Mouse (Mus musculus) kidney, embryonic 14.5 days (tissue): Measurements from ENCODE around the gene Utp11. TPM values are rescaled to one million over a fixed set of nuclear protein-coding genes. Genes with fewer than 3 reads are reported as not detected.
"Not testable (repeated sequence)": the region's sequence is repeated elsewhere in the genome, so short reads cannot be mapped to it uniquely, and the experiment has no call there.

Experiments
- ATAC-seq: fragments of 200-750 bp; cut with Nextera tagmentation; 2 replicates; pipeline ENCODE4 v1.8.0; 2017; ENCODE audit warnings: moderate number of reproducible peaks, mild to moderate bottlenecking, moderate TSS enrichment, moderate library complexity; ENCODE audit not compliant: low FRiP score, low TSS enrichment
- H3K27ac ChIP-seq: fragments of 300-500 bp; sonication (generic); 2 replicates; pipeline ENCODE4 v1.5.1; 2014; ENCODE audit warnings: low read depth, mild to moderate bottlenecking, low read length, moderate library complexity, mixed read lengths
- H3K27me3 ChIP-seq: fragments of 300-500 bp; sonication (generic); 2 replicates; pipeline ENCODE4 v1.6.1; 2014; ENCODE audit warnings: mild to moderate bottlenecking, low read length; ENCODE audit not compliant: control insufficient read depth, insufficient read depth
- H3K36me3 ChIP-seq: fragments of 300-500 bp; sonication (generic); 2 replicates; pipeline ENCODE4 v1.6.1; 2014; ENCODE audit warnings: low read length, mixed read lengths; ENCODE audit not compliant: control insufficient read depth, insufficient read depth
- H3K4me1 ChIP-seq: fragments of 300-500 bp; sonication (generic); 2 replicates; pipeline ENCODE4 v1.6.1; 2014; ENCODE audit warnings: low read length, mixed read lengths; ENCODE audit not compliant: control insufficient read depth, insufficient read depth
- H3K4me2 ChIP-seq: fragments of 300-500 bp; sonication (generic); replicated peaks from 2 replicates; pipeline ENCODE4 v1.6.1; 2014; ENCODE audit warnings: low read depth, mild to moderate bottlenecking, low read length
- H3K4me3 ChIP-seq: fragments of 300-500 bp; sonication (generic); 2 replicates; pipeline ENCODE4 v1.5.1; 2014; ENCODE audit warnings: mild to moderate bottlenecking, low read length
- H3K9ac ChIP-seq: fragments of 300-500 bp; sonication (generic); 2 replicates; pipeline ENCODE4 v1.6.1; 2014; ENCODE audit warnings: low read depth, mild to moderate bottlenecking, low read length, moderate library complexity
- H3K9me3 ChIP-seq: fragments of 300-500 bp; sonication (generic); 2 replicates; pipeline ENCODE4 v1.6.1; 2016; ENCODE audit warnings: low read length; ENCODE audit not compliant: control insufficient read depth
- WGBS: fragments of 180-500 bp; shearing (Covaris S2); extraction: QIAGEN DNeasy Blood & Tissue Kit; methylation state at CpG from one replicate; pipeline ENCODE4 v1.1.7; 2014; 5-methylcytosine and 5-hydroxymethylcytosine counted together
- polyA plus RNA-seq: library from polyadenylated mRNA; unstranded; fragments of >200 nt; fragmentation: Nextera tagmentation; extraction: Ambion mirVana; gene quantifications from 2 replicates; pipeline ENCODE4 v1.2.1, GENCODE M21; 2014

Utp11 gene
- polyA plus RNA-seq, 1 experiment from 2014 or later: 67.9 TPM

DNA sequence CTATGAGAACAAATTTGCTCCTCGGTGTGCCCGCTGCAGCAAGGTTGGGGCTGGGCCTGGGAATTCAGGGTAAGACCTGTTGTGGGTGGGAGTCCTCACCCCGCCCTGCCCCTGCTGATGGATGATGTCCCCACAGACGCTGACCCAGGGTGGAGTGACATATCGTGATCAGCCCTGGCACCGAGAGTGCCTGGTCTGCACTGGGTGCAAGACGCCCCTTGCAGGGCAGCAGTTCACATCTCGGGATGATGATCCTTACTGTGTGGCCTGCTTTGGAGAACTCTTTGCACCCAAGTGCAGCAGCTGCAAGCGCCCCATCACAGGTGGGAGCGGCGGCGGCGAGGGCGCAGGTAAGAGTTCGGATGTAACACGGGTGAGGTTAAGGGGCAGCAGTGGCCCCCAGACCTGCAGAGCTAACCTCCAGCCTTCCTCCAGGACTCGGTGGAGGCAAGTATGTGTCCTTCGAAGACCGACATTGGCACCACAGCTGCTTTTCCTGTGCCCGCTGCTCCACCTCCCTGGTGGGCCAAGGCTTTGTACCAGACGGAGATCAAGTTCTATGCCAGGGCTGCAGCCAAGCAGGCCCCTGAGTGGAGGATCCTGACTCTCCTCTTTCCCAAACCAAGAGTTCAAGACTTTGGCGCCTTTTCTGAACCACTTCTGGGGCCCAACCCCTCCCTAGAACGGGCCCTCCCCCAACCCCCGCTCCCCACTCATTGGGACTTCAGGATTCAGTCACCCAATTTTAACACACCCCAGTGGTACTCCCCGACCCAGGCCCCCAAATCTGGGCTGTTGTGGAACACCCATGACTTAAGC lies 14.2 kb upstream of the Utp11 start:
- not testable (repeated sequence) for H3K27ac ChIP-seq, H3K36me3 ChIP-seq, H3K4me2 ChIP-seq, ATAC-seq, H3K9ac ChIP-seq, H3K4me3 ChIP-seq, H3K27me3 ChIP-seq, H3K9me3 ChIP-seq
- whole genome bisulfite sequencing: 91% methylated on average over 25 of the region's 25 CpGs
- H3K4me1 ChIP-seq: peaks cover 43% of the 10 kb centered on the region

DNA sequence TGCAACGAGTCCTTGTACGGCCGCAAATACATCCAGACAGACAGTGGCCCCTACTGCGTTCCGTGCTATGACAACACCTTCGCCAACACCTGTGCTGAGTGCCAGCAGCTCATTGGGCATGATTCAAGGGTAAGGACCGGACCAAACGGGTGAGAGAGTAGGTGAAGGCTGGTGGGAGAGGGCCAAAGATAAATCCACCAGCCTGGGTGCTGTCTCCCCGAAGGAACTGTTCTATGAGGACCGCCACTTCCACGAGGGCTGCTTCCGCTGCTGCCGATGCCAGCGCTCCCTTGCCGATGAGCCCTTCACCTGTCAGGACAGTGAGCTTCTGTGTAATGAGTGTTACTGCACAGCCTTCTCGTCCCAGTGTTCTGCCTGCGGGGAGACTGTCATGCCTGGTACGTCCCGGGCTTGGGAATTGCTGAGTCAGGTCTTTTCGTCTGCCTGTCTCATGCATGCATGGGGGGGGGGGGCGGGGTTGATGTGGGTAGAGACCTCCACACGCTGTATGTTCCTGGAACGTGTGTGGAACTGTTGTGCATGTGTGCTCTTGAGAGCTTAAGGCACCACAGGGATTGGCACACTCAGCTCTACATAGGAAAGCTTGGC lies 12.4 kb upstream of the Utp11 start:
- no peak for ATAC-seq
- Histone ChIP-seq H3K27me3 (no peaks in the 10 kb centered on the region), H3K27ac (peak overlapping the region; percentile 96; the same call in 1 of the 2 replicates), H3K9ac (no peak overlapping the region), H3K9me3 (no peaks in the 10 kb centered on the region), H3K4me3 (no peak overlapping the region), H3K4me1 (peaks cover 51% of the 10 kb centered on the region), H3K4me2 (peak overlapping the region; percentile 5; the same call in 1 of the 2 replicates), H3K36me3 (peaks cover 4% of the 10 kb centered on the region; the same call in 1 of the 2 replicates)
- WGBS: 80% methylated on average over 23 of the region's 23 CpGs

DNA sequence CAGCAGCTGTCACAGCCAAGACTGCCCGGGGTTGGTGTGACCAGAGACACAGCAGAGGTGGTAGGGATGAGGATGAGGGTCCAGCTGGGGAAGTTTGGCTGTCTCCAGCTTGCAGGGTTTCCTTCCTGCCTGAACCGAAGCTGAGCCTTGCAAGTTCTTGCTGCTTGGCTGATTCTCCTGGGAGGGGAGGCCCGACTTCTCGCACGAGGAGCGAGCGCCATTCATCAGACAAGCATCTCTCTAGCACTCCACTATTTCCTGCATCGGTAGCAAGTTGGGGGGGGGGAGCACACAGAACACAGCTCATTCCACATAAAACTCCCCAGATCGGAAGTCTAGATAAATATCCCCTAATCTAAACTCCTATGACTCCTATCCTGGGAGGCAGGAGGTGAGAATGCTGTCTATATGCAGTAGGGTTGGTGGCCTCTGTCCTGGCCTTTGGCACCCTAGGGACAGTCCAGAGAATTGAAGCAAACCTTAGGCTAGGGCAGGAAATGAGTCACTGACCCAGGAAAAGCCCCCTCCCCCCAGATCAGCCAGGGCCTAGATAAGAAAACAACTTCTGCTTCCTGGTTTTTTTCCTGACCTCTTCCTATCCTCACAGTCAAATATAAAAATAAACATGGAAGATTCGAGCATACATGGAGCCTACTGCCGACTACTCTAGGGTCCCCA lies 11.5 kb upstream of the Utp11 start:
- Histone ChIP-seq H3K4me1 (peaks cover 48% of the 10 kb centered on the region), H3K27ac (peak overlapping the region; percentile 96), H3K9me3 (no peaks in the 10 kb centered on the region), H3K36me3 (peaks cover 4% of the 10 kb centered on the region; the same call in 1 of the 2 replicates), H3K4me3 (0 out of 2 replicates have a peak overlapping the region, but pooled peaks have one; percentile 1), H3K4me2 (peak overlapping the region; percentile 35), H3K9ac (peak overlapping the region; percentile 46; the same call in 1 of the 2 replicates), H3K27me3 (no peaks in the 10 kb centered on the region)
- WGBS: 4% methylated on average over 11 of the region's 11 CpGs
- no peak for ATAC-seq

DNA sequence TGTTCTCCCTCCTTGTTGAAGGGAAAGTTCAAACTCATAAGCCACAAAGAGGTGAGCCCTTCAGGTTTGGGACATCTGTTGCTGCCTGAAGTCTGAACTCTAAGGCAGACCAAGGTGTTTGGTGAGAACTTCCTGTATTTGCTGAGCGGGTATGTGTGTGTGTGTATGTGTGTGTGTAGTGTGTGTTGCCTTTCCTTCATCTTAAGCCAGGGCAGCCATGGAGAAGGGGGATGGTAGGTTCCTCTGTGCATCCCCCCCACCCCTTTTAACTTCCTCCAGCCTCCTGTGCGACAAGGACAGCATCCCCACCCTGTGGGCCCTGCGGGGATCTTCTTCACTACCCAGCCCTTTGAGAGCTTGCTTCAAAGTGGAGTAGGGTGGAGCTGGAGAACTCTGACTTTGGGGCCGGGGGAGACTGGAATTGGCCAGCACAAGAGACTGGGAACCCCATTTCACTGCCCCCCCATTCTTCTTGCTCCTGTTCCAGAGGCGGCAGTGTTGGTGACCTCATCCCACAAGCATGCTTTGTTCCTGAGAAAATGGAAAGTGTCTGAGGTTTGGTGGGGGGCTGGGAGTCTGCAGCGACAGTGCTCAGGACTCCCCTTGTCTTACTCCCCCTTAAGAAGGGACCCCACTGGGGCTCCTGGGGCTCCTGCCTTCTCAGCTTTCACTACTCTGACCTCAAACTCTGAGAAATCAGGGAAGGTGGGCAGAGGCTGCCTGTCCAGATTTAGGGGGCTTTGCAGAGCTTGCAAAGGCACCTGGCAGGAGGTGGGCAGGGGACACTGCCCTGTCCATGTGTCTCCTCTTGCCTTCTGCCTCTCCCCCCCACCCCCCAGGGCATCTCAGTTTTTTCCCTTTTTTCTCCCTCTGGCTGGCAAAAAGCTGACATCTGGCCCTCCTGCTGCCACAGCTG lies 10.7 kb upstream of the Utp11 start:
- peak overlapping the region; percentile 46; the same call in 1 of the 2 replicates for H3K9ac ChIP-seq
- H3K27ac ChIP-seq: peak overlapping the region; percentile 96
- H3K36me3 ChIP-seq: peaks cover 4% of the 10 kb centered on the region; the same call in 1 of the 2 replicates
- ATAC-seq: no peak
- H3K4me1 ChIP-seq: peaks cover 46% of the 10 kb centered on the region
- 10% methylated on average over 6 of the region's 6 CpGs for WGBS
- H3K4me2 ChIP-seq: peak overlapping the region; percentile 35
- no peaks in the 10 kb centered on the region for H3K9me3 ChIP-seq
- H3K27me3 ChIP-seq: no peaks in the 10 kb centered on the region
- peak overlapping the region; percentile 1; the same call in 1 of the 2 replicates for H3K4me3 ChIP-seq

DNA sequence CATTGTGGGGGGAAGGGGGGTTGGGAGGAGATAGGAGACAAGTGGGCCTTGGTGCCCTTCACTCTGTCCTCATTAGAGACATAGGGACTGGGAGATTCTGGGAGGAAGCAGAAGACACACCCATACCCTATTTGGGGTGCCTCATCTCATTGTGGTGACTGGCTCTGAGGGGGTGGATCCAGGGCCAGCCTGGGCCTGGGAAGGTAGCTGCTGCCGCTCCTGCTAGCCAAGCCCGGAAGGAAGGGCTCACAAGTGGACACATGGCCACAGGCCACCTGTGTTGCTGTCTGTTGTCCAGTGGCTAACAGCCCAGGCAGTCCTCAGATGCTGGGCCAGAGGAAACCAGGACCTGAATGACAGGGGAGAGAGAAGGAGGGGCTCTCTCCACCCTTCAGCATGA lies 10.0 kb upstream of the Utp11 start:
- H3K9ac ChIP-seq: no peak overlapping the region
- WGBS: 28% methylated on average over 2 of the region's 2 CpGs
- peaks cover 4% of the 10 kb centered on the region; the same call in 1 of the 2 replicates for H3K36me3 ChIP-seq
- H3K4me1 ChIP-seq: peaks cover 44% of the 10 kb centered on the region
- no peak overlapping the region; the same call in 1 of the 2 replicates for H3K4me3 ChIP-seq
- H3K27ac ChIP-seq: peak overlapping the region; percentile 96
- no peaks in the 10 kb centered on the region for H3K27me3 ChIP-seq
- ATAC-seq: no peak
- peak overlapping the region; percentile 35 for H3K4me2 ChIP-seq
- no peaks in the 10 kb centered on the region for H3K9me3 ChIP-seq

DNA sequence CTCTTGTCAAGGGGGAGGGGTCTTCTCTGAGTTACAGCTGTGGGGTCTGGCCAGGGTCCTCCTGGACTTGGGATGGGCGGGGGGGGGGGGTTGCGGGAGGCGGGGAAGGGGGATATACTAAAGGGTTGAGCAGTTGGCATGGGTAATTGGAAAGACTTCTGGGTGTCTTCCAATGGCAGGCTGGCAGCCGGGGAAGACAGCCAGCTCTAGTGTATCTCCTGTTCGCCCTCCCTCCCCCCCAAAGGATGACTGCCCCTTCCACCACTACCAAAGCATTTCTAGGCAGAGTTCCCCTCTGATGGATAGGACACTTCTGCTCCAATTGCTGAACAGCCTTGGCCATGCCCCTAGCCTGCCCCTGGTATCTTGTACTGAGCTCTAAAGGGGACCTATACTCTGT lies 8.5 kb upstream of the Utp11 start:
- H3K9ac ChIP-seq: peak overlapping the region; percentile 85; the same call in 1 of the 2 replicates
- peak overlapping the region; percentile 92 for H3K4me2 ChIP-seq
- WGBS: 32% methylated on average over 5 of the region's 5 CpGs
- peak overlapping the region; percentile 82 for H3K4me3 ChIP-seq
- ATAC-seq: no peak
- no peaks in the 10 kb centered on the region for H3K9me3 ChIP-seq
- peak overlapping the region; percentile 83; the same call in 1 of the 2 replicates for H3K27ac ChIP-seq
- peaks cover 44% of the 10 kb centered on the region for H3K4me1 ChIP-seq
- H3K36me3 ChIP-seq: peaks cover 4% of the 10 kb centered on the region; the same call in 1 of the 2 replicates
- H3K27me3 ChIP-seq: no peaks in the 10 kb centered on the region

DNA sequence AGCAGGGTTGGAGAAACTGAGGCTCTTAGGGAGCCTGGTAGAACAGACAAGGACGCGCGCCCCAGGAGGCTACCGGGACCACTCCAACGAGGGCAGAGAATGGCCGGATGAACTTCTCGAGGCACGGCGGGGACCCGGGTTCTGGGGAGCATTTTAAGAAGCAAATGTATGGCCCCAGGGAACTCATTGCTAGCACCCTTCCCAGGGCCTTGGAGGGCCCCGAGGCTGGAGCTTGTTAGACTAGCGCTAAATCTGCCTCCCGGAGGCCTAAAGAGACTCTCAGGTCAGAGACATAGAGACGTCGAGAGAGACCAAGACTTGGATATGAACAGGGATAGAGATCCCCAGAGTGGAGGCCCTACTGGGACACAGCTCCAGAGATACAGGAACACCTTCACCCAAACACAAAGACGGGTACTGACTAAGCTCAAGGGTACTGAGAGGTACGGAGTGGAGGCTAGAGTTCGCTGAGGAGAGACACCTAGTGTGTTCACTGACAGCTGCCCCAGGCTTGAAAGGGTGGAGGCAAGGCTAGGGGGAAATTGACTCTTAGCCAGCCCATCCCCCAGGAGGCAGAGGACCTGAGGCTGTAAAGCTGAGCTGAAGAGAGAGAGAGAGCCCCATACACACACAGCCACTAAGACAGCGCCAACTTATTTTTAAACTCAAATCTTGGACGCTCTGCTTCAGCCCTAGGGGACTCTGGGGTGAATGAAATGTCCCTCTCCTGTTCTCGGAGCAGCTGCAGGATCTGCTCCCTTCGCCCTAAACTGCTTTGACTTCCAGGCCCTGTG lies 7.8 kb upstream of the Utp11 start:
- Histone ChIP-seq H3K4me1 (peaks cover 45% of the 10 kb centered on the region), H3K27ac (peak overlapping the region; percentile 83), H3K4me3 (peak overlapping the region; percentile 82), H3K9ac (peak overlapping the region; percentile 85), H3K4me2 (peak overlapping the region; percentile 92), H3K27me3 (no peaks in the 10 kb centered on the region), H3K36me3 (peaks cover 4% of the 10 kb centered on the region; the same call in 1 of the 2 replicates), H3K9me3 (no peaks in the 10 kb centered on the region)
- 3% methylated on average over 18 of the region's 22 CpGs for WGBS
- ATAC-seq: peak; percentile 11; the same call in 1 of the 2 replicates
